Mouse (Mus musculus) ovary, postnatal 10 days (tissue): Measurements from ENCODE around the gene F5.

Experiments
- DNase-seq: peaks from one replicate; pipeline ENCODE4 v3.0.0; 2022; ENCODE audit warnings: low spot score

F5 gene

GRCm38 (mm10) chr1:164151387-164152088 is at the start of gene F5:
Gene F5 (plus strand): TSS chr1:164151838.
- DNase-seq: no peak

GRCm38 (mm10) chr1:164109763-164110162 is 41.9 kb upstream of the F5 start:
- no peak for DNase-seq

GRCm38 (mm10) chr1:164110591-164111329 is 40.9 kb upstream of the F5 start:
- DNase-seq: no peak

- no peak for DNase-seq
Observed at GRCm38 (mm10) chr1:164114280-164114679, 37.4 kb upstream of the F5 start.

- DNase-seq: no peak
Observed at GRCm38 (mm10) chr1:164114947-164115493, 36.6 kb upstream of the F5 start, which contains the start of gene Selp. Gene Selp (plus strand): TSS chr1:164115264.

GRCm38 (mm10) chr1:164115647-164116046 is 36.0 kb upstream of the F5 start:
- DNase-seq: no peak

- no peak for DNase-seq
Observed at GRCm38 (mm10) chr1:164117869-164118268, 33.8 kb upstream of the F5 start.

GRCm38 (mm10) chr1:164119892-164120776 is 31.5 kb upstream of the F5 start:
- DNase-seq: no peak

GRCm38 (mm10) chr1:164120777-164121158 is 30.9 kb upstream of the F5 start:
- no peak for DNase-seq

GRCm38 (mm10) chr1:164123836-164124235 is 27.8 kb upstream of the F5 start:
- no peak for DNase-seq

- no peak for DNase-seq
Observed at GRCm38 (mm10) chr1:164130013-164130412, 21.6 kb upstream of the F5 start.

GRCm38 (mm10) chr1:164132609-164133008 is 19.0 kb upstream of the F5 start:
- no peak for DNase-seq

- DNase-seq: no peak
Observed at GRCm38 (mm10) chr1:164134101-164134500, 17.5 kb upstream of the F5 start.

- DNase-seq: no peak
Observed at GRCm38 (mm10) chr1:164135360-164135759, 16.3 kb upstream of the F5 start.

GRCm38 (mm10) chr1:164135960-164136359 is 15.7 kb upstream of the F5 start:
- DNase-seq: no peak

- DNase-seq: no peak
Observed at GRCm38 (mm10) chr1:164136636-164137035, 15.0 kb upstream of the F5 start.

GRCm38 (mm10) chr1:164138365-164139130 is 13.1 kb upstream of the F5 start:
- peak; percentile 51 for DNase-seq

GRCm38 (mm10) chr1:164139464-164139863 is 12.2 kb upstream of the F5 start:
- no peak for DNase-seq

GRCm38 (mm10) chr1:164149083-164149482 is 2.6 kb upstream of the F5 start:
- no peak for DNase-seq

GRCm38 (mm10) chr1:164152836-164153235 is 1.2 kb downstream of the F5 start:
- DNase-seq: no peak

GRCm38 (mm10) chr1:164154983-164155382 is 3.3 kb downstream of the F5 start:
- no peak for DNase-seq
